Mouse (Mus musculus) frontal cortex, postnatal 25 days (tissue): ENCODE measurements around the gene Hist1h3a.

Source experiments
- DNase-seq, 2 experiments: peaks; one replicate each; pipeline ENCODE4 v3.0.0; 2022; ENCODE audit warnings: low spot score in 2 of 2

Hist1h3a gene

DNA sequence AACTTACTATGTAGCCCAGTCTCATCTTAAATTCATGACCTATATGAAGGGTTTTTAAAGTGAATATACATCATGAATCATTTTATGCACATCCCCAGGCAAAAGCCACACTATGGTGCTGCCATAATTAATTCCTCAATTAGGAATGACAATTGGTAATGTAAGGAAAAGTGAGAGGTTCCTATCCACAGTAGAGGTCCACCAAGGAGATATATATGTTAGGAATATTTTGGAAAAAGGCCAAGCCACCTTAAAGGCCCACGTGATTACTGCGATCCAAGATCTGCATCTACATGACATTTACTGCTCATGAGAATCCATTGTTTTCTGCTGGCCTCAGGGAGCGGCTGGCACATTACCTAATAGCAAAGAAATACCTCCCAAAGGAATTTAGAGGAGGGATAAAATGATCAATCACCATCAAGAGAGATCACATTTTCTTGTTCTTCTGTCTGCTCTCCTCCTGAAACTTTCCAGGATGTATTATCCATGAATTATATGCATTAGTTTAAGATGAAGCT is 2.9 kb downstream of the Hist1h3a start:
- DNase-seq = no peak

DNA sequence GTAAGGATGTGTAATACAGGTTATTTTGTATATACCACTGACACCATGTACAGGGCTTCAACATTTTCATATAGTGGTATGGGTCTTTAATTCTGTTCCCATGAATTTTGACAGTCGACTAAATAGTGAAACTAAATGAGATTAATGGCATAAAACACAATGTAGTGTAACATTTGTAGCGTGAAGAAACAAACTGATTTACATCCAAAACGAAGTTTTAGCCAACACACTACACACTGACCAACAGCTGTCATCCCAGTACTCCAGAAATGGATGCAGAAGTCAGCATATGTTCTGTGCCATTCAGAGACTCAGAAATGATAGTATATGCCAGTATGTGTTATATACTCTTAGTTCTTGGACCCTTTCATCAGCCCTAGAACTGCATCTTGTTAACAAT is 4.3 kb downstream of the Hist1h3a start:
- no peak for DNase-seq

DNA sequence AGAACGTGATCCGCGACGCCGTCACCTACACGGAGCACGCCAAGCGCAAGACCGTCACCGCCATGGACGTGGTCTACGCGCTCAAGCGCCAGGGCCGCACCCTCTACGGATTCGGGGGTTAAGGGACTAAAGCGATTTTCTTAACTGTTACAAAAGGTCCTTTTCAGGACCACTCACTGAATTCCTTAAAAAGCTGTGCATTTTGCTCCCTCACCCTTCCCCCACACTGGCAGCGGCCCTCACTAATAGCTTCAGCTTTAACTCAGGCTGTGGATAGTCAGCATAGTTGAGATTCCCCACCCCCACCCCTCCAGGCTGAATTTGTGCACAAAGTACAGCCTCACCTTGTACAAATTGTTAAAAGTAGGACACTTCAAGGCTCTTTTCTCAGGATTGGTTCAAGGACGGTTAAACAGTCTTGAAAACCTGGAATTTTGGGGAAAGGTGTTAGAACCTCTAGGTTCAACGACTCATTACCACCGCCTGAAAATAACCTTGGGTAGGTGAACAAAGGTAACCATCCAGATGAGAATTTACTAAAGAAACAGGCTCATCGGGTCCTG is 4.9 kb downstream of the Hist1h3a start:
- DNase-seq = no peak

DNA sequence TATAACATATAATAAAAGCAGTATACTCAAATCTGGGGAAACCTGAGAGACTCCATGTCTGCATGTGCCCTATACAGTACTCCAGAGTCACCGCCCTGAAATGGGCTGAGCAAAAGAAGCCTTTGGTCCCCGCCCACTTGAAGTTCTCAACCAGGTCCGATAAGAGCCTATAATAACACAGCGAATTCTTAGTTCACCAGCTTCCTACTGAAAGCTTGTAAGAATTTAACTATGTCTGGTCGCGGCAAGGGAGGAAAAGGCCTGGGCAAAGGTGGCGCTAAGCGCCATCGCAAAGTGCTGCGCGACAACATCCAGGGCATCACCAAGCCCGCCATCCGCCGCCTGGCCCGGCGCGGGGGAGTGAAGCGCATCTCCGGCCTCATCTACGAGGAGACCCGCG is 5.4 kb downstream of the Hist1h3a start, which contains the start of gene Hist1h4b:
TSS of gene Hist1h4b (plus strand) at position 224 of the 400 bp plus-strand sequence.
- peak; percentile 75 to 83 for DNase-seq

DNA sequence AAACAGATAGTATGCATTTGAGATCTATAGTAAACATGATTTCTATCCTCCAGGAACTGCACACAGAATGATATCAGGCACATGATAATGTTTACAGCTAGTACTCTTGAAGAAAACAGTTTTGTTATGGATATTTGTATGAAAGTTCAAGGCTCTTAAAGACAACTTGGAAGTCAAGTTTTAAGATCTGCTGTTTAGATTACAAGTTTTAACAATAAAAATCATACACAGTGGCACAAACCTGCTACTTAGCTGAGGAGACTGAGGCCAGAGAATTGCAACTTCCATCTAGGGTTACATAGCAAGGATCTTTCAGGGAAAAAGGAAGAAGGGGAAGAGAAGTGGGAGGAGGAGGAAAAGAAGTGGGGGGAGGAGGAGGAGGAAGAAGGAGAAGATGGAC is 7.2 kb downstream of the Hist1h3a start:
- no peak for DNase-seq

DNA sequence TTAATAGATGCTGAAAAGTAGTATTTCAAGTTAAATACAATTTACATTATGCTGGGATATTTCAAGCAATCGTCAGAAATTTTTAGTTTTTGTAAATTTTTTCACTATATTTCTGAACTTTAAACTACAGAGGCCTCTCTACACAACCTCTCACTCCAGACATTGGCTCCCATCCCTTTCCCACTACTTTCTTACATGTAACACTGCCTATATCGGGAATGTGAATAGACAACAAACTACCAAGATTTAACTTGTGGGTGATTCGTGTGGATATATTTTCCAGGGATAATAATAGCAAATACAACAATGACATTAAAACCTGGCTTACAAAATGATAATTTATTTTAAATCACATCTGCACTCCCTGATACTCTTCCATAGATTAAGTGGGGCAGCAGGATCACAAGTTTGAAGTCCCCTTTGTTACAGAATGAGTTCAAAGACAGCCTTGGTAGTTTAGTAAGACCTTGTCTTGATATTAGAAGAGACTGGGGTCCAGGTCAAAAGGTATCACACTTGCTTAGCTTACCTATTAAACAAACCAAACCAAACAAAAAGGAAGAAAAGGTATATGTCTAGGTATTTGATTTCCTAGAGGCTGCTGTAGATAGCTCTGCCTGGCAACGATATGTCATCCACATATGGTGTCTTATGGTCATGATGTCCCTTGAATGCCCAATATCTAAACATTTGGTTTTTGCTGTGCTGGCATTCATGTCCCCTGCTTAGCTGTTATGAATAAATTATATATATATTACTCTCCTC is 8.7 kb downstream of the Hist1h3a start:
- DNase-seq = no peak

DNA sequence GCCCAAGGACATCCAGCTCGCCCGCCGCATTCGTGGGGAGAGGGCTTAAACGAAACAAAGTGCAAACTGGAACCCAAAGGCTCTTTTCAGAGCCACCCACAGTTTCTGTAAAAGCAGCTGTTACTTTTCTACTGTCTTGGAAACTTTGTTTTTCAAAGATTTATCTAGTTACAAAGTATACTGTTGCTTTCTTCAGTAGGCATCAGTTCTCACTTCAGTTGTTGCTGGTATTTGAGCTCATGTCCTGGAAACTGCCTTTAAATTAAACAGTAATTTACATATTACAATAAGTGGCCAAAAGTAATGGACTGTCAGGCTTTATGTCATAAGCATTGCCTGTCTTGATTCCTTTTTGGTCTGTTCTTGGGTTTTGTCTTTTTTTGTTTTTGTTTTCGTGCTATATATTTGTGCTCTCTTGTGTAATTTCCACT is 9.4 kb downstream of the Hist1h3a start:
- no peak for DNase-seq

DNA sequence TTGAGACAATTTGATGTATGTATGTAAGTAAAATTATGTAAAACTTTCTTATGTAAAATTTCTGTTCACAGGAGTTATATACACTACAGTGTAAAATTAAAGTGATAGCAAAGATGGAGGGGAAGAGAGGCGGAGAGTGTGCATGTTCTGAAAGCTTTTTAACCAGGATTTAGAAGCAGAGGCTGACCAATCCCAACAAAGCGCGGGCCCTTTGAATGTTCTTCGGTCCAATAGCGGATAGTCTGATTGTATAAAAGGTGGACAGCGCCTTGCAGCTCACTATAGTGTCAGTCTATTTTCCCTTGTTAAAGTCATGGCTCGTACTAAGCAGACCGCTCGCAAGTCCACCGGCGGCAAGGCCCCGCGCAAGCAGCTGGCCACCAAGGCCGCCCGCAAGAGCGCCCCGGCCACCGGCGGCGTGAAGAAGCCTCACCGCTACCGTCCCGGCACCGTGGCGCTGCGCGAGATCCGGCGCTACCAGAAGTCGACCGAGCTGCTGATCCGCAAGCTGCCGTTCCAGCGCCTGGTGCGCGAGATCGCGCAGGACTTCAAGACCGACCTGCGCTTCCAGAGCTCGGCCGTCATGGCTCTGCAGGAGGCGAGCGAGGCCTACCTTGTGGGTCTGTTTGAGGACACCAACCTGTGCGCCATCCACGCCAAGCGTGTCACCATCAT is 10.0 kb downstream of the Hist1h3a start, which contains the start of gene Hist1h3b:
TSS of gene Hist1h3b (plus strand) at position 201 of the 675 bp plus-strand sequence.
- DNase-seq = peak; percentile 92 to 98

DNA sequence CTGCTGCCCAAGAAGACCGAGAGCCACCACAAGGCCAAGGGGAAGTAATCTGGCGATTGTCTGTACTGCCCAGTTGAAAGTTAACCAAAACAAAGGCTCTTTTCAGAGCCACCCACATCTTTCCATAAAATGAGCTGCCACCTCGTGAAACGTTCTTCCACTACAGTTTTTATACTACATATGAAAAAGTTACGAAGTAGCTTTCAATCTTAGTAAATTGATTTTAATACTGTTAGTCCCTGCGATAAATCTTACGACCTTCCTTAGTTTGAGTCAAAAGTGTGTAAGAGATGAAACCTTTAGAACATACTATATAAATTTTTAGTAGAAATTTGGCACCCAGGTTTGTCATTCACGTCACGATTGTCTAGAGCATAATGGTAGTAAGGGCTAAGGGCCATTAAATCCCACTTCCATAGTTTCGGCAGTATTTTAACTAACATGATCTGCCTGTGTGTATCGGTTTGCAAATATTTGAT is 10.7 kb downstream of the Hist1h3a start:
- DNase-seq = no peak

DNA sequence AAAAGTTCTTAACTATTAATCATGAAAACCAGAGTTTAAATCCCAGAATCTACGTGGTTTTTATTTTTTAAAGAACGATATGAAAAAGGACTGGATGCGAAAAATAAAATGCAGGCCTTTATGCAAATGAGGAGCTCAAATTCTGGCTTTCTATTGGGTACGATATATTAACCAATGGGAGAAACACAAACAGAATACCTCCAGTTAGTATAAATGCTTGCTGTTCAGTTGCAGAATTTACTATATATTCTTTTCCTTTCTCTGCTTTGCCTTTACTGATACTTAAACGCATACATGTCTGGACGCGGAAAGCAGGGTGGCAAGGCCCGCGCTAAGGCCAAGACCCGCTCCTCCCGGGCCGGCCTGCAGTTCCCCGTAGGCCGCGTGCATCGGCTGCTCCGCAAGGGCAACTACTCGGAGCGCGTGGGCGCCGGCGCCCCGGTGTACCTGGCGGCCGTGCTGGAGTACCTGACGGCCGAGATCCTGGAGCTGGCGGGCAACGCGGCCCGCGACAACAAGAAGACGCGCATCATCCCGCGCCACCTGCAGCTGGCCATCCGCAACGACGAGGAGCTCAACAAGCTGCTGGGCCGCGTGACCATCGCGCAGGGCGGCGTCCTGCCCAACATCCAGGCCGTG is 11.2 kb downstream of the Hist1h3a start, which contains the start of gene Hist1h2ab:
TSS of gene Hist1h2ab (plus strand) at position 288 of the 639 bp plus-strand sequence.
- peak in 1 of 2 experiments; percentile 37 for DNase-seq

DNA sequence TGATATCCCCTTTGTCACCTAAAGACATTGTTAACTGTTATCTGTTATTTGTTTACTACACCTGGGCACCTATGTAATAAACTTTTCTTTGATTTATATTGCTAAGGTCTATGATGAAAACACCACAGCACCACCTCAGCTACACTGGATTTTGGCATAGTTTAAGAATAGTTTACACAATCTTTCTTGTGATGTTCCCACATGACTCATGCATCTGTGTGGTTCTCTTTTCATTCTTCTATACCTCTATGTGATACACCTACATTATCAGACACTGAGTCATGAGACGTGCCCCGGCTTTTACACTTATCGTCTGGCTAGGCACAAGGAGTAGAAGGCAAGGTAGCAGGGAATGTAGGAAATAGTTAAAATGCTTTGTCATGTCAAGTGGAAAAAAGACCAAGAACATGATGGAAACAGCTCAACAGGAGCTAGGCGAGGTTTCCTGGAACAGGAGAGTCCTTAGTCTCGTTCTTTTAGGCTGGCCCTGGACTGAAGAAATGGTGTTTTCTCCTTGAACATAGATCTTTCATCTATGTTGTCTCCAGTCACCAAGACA is 12.5 kb downstream of the Hist1h3a start:
- DNase-seq = no peak

DNA sequence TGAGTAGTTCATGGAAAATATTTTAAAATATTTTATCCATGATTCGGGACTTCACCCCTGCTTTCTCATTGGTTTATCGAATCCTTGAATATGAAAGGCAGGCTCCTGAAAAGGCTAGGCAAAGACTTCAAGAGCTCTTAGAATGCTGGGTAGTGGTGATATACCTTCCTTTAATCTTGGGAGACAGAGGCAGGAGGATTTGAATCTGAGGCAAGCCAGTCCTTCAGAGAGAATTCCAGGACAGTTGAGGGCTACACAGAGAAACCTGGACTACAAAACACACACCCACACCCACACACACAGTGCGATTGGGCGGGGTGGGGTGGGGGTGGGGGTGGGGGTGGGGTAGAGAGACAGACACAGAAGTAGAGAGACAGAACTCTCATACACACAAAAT is 14.3 kb downstream of the Hist1h3a start:
- DNase-seq = no peak

DNA sequence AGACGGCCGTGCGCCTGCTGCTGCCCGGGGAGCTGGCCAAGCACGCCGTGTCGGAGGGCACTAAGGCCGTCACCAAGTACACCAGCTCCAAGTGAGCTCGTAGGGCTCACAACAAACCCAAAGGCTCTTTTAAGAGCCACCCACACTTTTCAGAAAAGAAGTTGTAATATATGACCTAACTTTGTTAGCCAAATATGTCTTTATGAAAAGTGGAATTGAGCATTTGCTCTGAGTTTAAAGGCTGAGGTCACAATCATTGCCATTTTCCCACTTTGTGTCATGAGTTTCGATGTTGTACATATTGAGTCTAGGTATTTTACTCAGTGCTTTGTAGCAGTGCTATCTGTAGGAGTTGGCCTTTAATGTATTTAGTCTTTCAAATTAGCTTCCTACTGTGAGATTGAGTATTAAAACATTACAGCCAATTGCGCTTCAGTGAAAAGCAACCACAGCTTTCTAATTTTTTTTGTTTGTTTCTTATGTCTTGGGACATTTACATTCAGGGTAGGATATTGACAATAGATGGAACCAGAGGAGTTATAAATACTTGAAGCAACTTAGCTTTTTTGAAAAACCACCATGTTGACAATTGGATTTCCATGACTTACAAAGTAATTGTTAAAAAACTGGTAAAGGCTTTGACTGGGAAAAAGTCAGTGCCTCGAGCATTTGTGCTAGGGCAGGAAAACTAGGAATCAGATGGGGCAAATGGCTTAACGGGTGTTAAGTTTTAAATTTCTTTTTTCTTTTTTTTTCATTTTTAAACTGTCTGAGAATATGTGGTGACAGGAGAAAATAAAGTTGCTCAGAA is 14.9 kb downstream of the Hist1h3a start:
- DNase-seq = no peak

DNA sequence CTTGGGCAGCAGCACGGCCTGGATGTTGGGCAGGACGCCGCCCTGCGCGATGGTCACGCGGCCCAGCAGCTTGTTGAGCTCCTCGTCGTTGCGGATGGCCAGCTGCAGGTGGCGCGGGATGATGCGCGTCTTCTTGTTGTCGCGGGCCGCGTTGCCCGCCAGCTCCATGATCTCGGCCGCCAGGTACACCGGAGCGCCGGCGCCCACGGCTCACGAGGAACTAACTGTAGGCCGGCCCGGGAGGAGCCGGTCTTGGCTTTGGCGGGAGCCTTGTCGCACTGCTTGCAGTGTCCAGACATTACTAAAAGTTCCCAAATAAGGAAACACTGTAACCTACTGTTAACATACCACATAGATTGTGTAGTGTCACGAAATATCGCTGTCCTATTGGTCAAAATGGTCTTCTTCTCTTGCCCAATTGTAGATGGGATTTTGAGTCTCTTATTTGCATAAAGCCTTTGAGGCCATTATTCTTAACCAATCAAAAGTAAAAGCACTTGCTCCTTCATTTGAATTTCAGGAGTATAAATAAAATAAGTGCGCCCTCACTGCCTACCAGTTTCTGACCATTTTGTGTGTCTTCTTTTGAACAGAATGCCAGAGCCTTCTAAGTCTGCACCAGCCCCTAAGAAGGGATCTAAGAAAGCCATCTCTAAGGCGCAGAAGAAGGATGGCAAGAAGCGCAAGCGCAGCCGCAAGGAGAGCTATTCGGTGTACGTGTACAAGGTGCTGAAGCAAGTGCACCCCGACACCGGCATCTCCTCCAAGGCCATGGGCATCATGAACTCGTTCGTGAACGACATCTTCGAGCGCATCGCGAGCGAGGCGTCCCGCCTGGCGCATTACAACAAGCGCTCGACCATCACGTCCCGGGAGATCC is 15.7 kb downstream of the Hist1h3a start, which contains the start of gene Hist1h2bb:
TSS of gene Hist1h2bb (plus strand) at position 534 of the 880 bp plus-strand sequence.
- DNase-seq = peak; percentile 47 to 51

DNA sequence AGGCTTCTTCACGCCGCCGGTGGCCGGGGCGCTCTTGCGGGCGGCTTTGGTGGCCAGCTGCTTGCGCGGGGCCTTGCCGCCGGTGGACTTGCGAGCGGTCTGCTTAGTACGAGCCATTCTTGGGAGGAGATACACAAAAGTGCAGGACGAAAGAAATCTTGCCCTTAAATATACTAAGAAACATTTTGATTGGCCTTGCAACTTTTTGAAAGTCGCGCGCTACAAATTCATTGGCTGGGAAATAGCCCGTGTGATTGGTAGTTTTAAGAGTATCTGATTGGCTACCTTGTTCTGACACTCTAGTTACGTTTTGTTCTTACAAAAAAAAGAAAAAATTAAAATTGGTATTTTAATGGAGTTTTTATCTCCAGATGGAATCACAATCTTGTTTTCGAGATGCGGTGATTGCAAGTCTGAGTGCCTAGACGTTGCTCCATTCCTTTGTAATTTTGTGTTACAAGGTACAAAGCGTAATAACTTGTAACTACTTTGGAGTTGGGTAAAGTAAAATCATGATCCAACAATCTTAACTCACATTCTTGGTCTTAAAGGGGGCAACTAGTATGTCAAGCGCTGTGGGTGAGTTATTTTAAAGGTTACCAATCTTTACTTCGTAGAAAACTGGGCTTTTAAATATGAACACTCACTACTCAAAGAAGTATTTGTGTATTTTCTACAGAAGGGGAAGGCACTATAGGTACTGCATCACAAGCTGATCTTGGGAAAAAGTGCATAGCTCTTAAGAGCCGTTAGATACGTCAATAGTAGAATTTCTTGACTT is 16.6 kb downstream of the Hist1h3a start, which contains the start of gene Hist1h3c:
TSS of gene Hist1h3c (minus strand) at position 222 of the 781 bp plus-strand sequence.
- DNase-seq = peak; percentile 65 to 79

DNA sequence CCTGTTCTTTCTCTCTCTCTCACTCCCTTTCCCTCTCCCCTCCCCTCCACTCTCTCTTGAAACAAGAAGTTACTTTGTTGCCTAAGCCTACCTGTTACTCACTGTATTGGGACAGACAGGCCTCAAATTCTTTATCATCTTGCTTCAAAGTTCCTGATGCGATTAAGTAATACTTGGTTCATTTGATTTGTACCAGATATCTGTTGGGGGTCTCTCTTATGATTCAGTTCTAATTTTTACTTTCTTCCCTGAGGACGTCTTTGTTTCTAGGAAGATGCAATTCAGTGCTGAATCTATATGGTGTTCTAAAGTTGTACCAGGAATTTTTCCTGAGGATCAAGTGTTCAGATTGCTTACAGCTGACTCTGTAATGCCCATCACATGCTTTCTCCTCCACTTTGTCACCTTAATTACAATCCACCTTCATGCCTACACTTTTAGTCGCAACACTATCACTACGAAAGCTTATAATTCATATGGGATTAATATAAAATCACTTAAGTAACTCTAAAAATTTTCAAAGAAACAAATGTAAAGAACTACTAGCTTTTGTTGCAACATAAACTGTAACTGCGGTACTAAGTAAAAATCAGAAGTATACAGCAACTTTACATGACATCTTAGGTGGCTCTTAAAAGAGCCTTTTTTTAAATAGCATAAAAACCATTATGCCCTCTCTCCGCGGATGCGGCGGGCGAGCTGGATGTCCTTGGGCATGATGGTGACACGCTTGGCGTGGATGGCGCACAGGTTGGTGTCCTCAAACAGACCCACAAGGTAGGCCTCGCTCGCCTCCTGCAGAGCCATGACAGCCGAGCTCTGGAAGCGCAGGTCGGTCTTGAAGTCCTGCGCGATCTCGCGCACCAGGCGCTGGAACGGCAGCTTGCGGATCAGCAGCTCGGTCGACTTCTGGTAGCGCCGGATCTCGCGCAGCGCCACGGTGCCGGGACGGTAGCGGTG is 17.5 kb downstream of the Hist1h3a start:
- DNase-seq = no peak

DNA sequence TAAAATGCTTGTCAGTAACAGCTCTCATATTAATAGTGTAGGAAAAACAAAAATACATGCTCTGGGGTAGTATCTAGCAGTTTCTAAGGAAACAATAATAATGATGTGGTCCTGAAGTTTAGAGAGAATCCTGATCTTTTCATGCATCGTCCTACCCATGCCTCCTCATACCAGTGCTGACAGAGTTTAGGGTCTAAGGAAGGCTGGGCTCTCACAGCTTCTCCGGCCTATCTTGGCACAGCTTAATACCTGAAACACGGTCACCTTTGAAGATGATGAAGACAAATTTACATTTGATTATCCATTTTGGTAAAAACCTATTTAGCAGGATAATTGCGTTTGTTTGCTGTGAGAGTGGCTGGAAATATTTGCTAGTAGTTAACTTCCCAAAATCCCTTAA is 18.2 kb downstream of the Hist1h3a start:
- DNase-seq = no peak
